Mouse (Mus musculus) embryonic facial prominence, embryonic 13.5 days (tissue): ENCODE measurements around the gene Arsa. TPM values are rescaled to one million over a fixed set of nuclear protein-coding genes. Genes with fewer than 3 reads are reported as not detected.
A peak's percentile ranks its signal among the peaks of the same experiment; 100 is the strongest.

Source experiments
- ATAC-seq: fragments of 200-750 bp; cut with Nextera tagmentation; 2 replicates; pipeline ENCODE4 v1.8.0; 2017; ENCODE audit warnings: low read depth; ENCODE audit not compliant: insufficient number of reproducible peaks, insufficient read depth, low FRiP score, low TSS enrichment
- H3K27ac ChIP-seq: fragments of 300-500 bp; sonication (generic); 2 replicates; pipeline ENCODE4 v1.5.1; 2015; ENCODE audit warnings: moderate library complexity, mild to moderate bottlenecking, inconsistent platforms
- H3K27me3 ChIP-seq: fragments of 300-500 bp; sonication (generic); 2 replicates; pipeline ENCODE4 v1.6.1; 2015; ENCODE audit warnings: mild to moderate bottlenecking, inconsistent platforms
- H3K36me3 ChIP-seq: fragments of 300-500 bp; sonication (generic); 2 replicates; pipeline ENCODE4 v1.6.1; 2015; ENCODE audit warnings: mild to moderate bottlenecking, inconsistent platforms
- H3K4me1 ChIP-seq: fragments of 300-500 bp; sonication (generic); 2 replicates; pipeline ENCODE4 v1.6.1; 2015; ENCODE audit warnings: inconsistent platforms
- H3K4me2 ChIP-seq: fragments of 300-500 bp; sonication (generic); 2 replicates; pipeline ENCODE4 v1.6.1; 2015; ENCODE audit warnings: moderate library complexity, mild to moderate bottlenecking, inconsistent platforms
- H3K4me3 ChIP-seq: fragments of 300-500 bp; sonication (generic); 2 replicates; pipeline ENCODE4 v1.5.1; 2015; ENCODE audit warnings: mild to moderate bottlenecking, inconsistent platforms
- H3K9ac ChIP-seq: fragments of 300-500 bp; sonication (generic); 2 replicates; pipeline ENCODE4 v1.6.1; 2015; ENCODE audit warnings: mild to moderate bottlenecking, inconsistent platforms
- H3K9me3 ChIP-seq: fragments of 300-500 bp; sonication (generic); 2 replicates; pipeline ENCODE4 v1.6.1; 2016; ENCODE audit warnings: inconsistent platforms
- WGBS: fragments of 180-500 bp; shearing (Covaris S2); methylation state at CpG from one replicate; pipeline ENCODE4 v1.1.7; 2015; ENCODE audit warnings: mixed read lengths; 5-methylcytosine and 5-hydroxymethylcytosine counted together
- polyA plus RNA-seq: library from polyadenylated mRNA; unstranded; fragments of >200 nt; fragmentation: Nextera tagmentation; extraction: Ambion mirVana; gene quantifications from 2 replicates; pipeline ENCODE4 v1.2.1, GENCODE M21; 2015

Arsa gene
- polyA plus RNA-seq, 1 experiment from 2014 or later: 20.8 TPM

DNA sequence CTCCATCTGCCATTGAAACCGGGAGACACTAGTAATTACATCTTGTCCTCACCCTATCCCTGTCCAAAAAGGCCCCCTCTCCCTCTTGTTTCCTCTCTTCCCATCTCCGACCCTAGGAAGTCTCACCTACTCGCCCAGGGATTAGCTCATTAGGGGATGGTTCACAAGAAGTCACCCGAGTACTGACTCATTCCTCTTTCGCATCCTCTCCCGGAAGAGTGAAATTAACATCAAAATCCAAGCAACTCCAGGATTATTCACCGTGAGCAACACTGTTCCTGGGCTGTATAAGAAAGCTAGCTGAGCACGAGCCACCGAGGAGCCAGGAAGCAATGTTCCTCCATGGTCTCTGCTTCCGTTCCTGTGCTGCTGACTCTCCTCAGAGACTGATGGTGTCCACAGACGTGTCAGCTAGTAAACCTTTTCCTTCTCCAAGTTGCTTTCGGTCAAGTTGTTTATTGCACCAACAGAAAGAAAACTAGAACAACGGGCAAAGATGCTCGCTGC is 11.4 kb upstream of the Arsa start:
- ATAC-seq: no peak
- H3K4me1 ChIP-seq: no peaks in the 10 kb centered on the region
- 56% methylated on average over 14 of the region's 14 CpGs for WGBS
- H3K9ac ChIP-seq: no peak overlapping the region
- no peak overlapping the region for H3K4me2 ChIP-seq
- H3K4me3 ChIP-seq: no peak overlapping the region
- H3K9me3 ChIP-seq: no peaks in the 10 kb centered on the region
- no peaks in the 10 kb centered on the region for H3K36me3 ChIP-seq
- H3K27me3 ChIP-seq: no peaks in the 10 kb centered on the region
- no peak overlapping the region for H3K27ac ChIP-seq

DNA sequence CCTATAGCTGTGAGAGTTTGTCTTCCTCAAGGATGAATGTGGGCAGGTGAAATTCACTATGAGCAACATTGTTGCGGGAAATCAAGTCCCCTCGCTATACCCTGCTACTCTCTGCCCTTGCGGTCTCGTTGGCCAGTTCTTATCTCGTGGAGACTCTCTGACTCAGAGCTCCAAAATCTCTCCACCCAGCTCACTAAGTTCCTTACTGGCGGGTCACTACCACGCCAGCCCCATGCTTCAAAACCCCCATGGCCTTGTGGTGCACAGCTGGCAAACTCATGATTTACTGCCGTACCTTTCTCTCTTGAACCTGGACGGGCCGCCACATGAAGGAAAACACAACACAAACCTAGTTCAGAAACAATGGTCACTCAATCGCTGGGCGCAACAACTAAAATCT is 11.0 kb upstream of the Arsa start:
- no peaks in the 10 kb centered on the region for H3K9me3 ChIP-seq
- WGBS: 86% methylated on average over 12 of the region's 12 CpGs
- H3K27me3 ChIP-seq: no peaks in the 10 kb centered on the region
- H3K4me1 ChIP-seq: no peaks in the 10 kb centered on the region
- ATAC-seq: no peak
- no peak overlapping the region for H3K27ac ChIP-seq
- H3K4me3 ChIP-seq: no peak overlapping the region
- H3K36me3 ChIP-seq: no peaks in the 10 kb centered on the region
- H3K9ac ChIP-seq: no peak overlapping the region
- no peak overlapping the region for H3K4me2 ChIP-seq

DNA sequence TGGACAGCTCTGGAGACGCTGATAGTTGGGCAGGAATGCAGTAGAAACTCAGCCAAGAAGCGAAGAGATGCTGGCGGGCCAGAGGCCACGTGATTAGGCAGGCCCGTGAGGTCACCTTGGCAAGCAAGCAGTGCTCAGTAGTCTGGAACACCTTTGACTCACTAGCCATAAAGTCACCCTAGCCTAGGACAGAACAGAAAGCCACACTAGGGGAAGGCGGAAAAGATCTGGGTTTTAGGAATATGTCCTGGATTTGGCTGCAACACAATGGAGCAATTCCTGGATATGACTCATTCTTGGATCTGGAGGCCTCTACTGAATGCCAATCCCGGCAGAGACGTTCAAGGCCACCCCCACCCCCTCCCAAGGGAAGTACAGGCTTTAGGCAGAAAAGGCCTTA is 3.4 kb upstream of the Arsa start:
- Histone ChIP-seq H3K4me1 (peaks cover 2% of the 10 kb centered on the region), H3K9ac (no peak overlapping the region), H3K9me3 (no peaks in the 10 kb centered on the region), H3K4me2 (no peak overlapping the region), H3K27me3 (no peaks in the 10 kb centered on the region; the same call in 1 of the 2 replicates), H3K27ac (no peak overlapping the region), H3K36me3 (no peaks in the 10 kb centered on the region), H3K4me3 (no peak overlapping the region)
- 82% methylated on average over 8 of the region's 8 CpGs for WGBS
- ATAC-seq: no peak

DNA sequence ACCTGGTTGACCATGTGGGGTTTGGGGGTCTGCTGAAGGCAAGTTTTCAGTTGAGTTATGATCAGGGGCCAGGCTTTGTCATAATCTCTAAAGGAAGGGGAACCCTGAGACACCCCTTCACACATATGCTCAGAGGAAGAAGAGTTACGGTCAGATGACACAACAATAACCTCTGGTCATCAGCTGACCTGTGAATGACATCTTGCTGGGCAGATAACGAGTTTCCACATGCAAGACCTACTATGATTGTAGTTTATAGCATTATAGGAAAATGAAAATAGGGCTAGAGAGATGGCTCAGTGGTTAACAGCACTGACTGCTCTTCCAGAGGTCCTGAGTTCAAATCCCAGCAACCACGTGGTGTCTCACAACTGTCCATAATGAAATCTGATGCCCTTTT is 1.4 kb upstream of the Arsa start:
- no peak overlapping the region for H3K9ac ChIP-seq
- H3K4me1 ChIP-seq: peaks cover 11% of the 10 kb centered on the region
- H3K36me3 ChIP-seq: no peaks in the 10 kb centered on the region
- ATAC-seq: no peak
- whole genome bisulfite sequencing: 87% methylated on average over 3 of the region's 3 CpGs
- no peaks in the 10 kb centered on the region; the same call in 1 of the 2 replicates for H3K27me3 ChIP-seq
- no peak overlapping the region for H3K27ac ChIP-seq
- no peak overlapping the region for H3K4me3 ChIP-seq
- no peak overlapping the region for H3K4me2 ChIP-seq
- H3K9me3 ChIP-seq: no peaks in the 10 kb centered on the region

DNA sequence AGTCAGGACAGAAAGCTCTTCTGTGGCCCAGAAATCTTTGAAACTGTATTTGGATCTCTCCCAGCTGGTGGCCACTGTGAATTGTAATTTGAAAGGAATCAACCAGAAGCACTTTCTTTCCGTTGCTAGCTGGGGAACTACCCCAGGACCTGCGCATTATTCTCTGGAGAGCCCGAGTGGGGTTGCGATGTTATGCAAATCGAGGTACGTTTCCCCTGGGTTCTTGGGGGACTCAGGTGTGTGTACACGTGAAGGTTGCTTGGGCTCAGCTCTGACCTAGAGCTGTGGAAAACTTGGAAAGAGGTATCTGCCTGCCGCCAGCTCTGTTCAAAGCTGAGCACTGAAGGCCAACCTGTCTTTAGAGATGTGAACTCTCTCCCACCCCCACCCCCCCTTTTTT is 581 bp upstream of the Arsa start:
- Histone ChIP-seq H3K27ac (no peak overlapping the region), H3K9ac (no peak overlapping the region), H3K27me3 (no peaks in the 10 kb centered on the region; the same call in 1 of the 2 replicates), H3K4me2 (no peak overlapping the region), H3K9me3 (no peaks in the 10 kb centered on the region), H3K4me3 (no peak overlapping the region), H3K4me1 (peaks cover 11% of the 10 kb centered on the region), H3K36me3 (no peaks in the 10 kb centered on the region)
- no peak for ATAC-seq
- 40% methylated on average over 8 of the region's 8 CpGs for WGBS

DNA sequence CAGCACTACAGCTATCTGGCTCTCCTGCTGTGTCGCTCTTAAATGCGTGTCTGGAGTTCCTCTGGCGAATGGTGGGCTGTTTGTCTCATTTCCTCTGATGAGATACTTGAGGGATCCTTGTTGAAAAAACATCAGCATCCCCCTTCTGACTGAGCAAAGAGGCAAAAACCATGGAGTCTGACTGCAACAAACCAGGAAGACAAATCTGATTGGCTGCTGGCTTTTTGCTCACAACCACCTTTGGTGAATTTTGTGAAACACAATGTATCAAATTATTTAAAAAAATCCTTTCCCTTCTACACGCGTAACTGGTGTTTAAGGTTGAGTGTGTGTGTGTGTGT is 780 bp downstream of the Arsa start:
- WGBS: 3% methylated on average over 5 of the region's 5 CpGs
- Histone ChIP-seq H3K4me1 (peaks cover 11% of the 10 kb centered on the region), H3K4me3 (peak overlapping the region; percentile 65), H3K27me3 (no peaks in the 10 kb centered on the region; the same call in 1 of the 2 replicates), H3K27ac (peak overlapping the region; percentile 80), H3K9ac (peak overlapping the region; percentile 78), H3K9me3 (no peaks in the 10 kb centered on the region), H3K4me2 (peak overlapping the region; percentile 82), H3K36me3 (no peaks in the 10 kb centered on the region)
- no peak for ATAC-seq

DNA sequence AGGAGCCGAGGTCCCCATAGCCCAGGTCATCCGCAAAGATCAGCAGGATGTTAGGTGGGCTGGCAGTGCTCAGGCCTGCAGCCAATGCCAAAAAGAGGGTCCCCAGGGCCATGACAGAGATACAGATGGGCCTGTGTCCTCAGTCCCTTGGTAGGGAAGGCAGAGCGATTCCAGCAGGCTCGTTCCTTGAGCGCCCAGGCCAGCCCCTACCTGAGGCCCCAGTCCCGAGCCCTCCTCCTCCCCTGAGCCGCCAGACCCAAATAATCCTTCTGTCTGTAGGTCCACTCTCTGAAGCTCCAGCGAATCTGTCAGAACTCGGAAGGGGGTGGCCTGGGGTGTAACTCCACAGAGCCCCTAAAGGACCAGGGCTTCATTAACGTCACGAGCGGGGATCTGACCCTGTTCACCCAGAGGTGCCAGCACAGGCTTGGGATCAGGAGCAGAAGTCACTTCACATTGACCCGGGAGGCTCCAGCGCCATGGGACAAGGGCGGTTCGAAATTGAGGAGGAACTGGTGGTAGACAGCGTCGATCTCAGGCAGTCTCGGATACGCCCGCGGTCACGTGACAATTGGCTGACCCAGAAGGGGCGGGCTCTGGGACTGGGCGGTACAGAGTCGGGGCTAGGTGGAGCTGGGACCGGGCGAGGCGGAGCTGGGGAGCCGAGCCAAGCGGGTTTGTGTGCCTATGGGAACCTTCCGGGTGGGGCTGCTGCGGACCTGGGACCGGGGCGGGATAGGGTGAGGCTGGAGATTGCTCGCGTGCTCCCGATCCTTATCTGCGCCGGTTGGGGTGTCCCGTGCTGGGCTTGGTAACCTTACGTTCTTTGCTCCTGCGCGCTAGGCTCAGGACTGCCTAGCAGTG is 1.4 kb downstream of the Arsa start:
- Histone ChIP-seq H3K4me1 (peaks cover 11% of the 10 kb centered on the region), H3K27ac (peak overlapping the region; percentile 80), H3K9me3 (no peaks in the 10 kb centered on the region), H3K9ac (peak overlapping the region; percentile 78), H3K27me3 (no peaks in the 10 kb centered on the region; the same call in 1 of the 2 replicates), H3K4me2 (peak overlapping the region; percentile 82), H3K4me3 (peak overlapping the region; percentile 65), H3K36me3 (no peaks in the 10 kb centered on the region)
- WGBS: 9% methylated on average over 44 of the region's 44 CpGs
- peak; percentile 96 for ATAC-seq

DNA sequence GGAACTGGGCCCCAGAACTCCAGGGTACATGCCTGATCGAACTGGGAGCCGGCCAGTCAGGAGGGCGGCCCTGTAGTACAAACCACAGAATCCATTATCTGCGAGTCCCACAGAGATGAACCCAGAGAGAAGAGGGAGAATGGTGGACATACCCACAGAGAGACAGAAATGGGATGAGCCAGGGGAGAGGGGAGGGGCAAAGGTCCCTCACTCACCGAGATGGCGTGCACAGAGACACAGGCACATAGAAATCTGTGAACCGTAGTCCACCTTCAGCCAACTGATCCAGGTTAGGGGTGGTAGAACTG is 2.0 kb downstream of the Arsa start:
- ATAC-seq: no peak
- Histone ChIP-seq H3K27ac (no peak overlapping the region), H3K36me3 (no peaks in the 10 kb centered on the region), H3K4me3 (peak overlapping the region; percentile 65), H3K4me2 (peak overlapping the region; percentile 82), H3K27me3 (no peaks in the 10 kb centered on the region; the same call in 1 of the 2 replicates), H3K9ac (peak overlapping the region; percentile 78), H3K9me3 (no peaks in the 10 kb centered on the region), H3K4me1 (peaks cover 11% of the 10 kb centered on the region)
- 83% methylated on average over 7 of the region's 7 CpGs for WGBS

DNA sequence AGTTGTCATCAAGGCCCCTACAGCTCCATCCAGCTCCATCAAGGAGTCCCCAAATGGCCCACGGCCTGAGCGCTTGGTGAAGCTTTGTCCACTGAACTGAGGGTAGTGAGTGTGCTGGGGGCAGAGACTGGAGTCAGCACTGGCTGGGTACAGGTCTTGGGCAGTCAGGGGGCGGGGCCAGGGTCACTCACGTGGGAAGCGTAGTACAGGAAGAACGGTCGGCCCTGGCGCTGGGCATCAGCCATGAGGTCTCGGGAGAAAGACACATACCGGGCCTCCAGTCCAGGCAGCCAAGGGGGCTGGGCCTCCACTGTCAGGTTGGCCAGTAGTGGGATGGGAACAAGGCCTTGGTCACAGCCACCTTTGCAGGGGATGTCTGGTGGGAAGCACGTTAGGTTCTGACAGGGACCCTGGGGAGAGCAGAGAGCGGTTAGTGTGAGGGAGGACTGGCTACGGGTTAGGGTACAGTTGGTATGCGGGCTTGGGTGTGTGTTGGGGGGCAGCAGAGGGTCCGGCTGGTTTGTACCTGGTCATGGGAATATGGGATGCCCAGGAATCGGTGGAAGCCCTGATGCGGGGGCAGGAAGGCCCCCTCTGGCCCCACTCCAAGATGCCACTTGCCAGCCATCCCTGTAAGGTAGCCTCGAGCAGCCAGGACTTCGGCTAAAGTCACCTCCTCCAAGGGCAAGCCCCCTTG is 2.5 kb downstream of the Arsa start:
- H3K4me2 ChIP-seq: peak overlapping the region; percentile 82
- no peaks in the 10 kb centered on the region for H3K9me3 ChIP-seq
- no peaks in the 10 kb centered on the region; the same call in 1 of the 2 replicates for H3K27me3 ChIP-seq
- H3K27ac ChIP-seq: no peak overlapping the region
- H3K4me1 ChIP-seq: peaks cover 11% of the 10 kb centered on the region
- H3K36me3 ChIP-seq: no peaks in the 10 kb centered on the region
- 92% methylated on average over 19 of the region's 19 CpGs for WGBS
- 0 out of 2 replicates have a peak overlapping the region, but pooled peaks have one; percentile 78 for H3K9ac ChIP-seq
- no peak overlapping the region for H3K4me3 ChIP-seq
- no peak for ATAC-seq

DNA sequence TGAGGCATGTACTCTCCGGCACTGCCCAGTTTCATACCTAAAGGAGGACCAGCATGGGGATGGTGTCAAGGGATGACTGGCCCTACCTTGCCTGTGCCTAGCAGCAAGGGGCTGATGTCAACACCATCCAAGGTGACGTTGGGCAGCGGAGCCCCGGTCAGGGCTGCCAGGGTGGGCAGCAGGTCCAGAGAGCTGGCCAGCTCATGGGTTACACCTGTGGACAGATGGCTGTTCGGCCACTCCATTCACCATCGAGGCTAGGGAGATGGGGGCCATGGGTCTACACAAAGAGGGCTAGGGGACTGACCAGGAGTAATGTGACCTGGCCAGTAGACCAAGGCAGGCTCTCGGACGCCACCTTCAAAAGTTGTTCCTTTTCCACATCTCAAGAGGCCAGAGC is 3.3 kb downstream of the Arsa start:
- Histone ChIP-seq H3K9me3 (no peaks in the 10 kb centered on the region), H3K4me1 (peaks cover 11% of the 10 kb centered on the region), H3K9ac (no peak overlapping the region), H3K4me3 (no peak overlapping the region), H3K36me3 (no peaks in the 10 kb centered on the region), H3K4me2 (no peak overlapping the region), H3K27me3 (no peaks in the 10 kb centered on the region; the same call in 1 of the 2 replicates), H3K27ac (no peak overlapping the region)
- WGBS: 96% methylated on average over 8 of the region's 8 CpGs
- ATAC-seq: no peak

DNA sequence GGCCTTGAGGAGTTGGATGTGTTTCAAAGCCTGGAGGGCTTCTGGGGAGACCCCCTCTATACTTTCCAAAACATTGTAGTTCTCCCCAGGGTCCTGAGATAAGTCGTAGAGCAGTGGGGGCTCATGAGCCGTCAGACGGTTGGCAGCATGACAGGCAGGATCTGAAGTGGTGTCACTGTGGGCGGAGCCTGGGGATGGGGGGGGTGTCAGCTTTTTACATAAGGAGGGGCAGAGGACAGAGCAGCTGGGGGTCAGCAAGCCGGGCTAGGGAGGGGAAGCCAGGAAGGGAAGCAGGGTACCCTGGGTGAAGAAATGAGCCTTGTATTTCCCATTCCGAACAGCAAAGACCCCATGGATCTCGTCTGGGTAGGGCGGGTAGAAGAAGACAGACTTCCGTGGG is 3.9 kb downstream of the Arsa start:
- no peak for ATAC-seq
- 85% methylated on average over 9 of the region's 9 CpGs for WGBS
- H3K4me3 ChIP-seq: no peak overlapping the region
- H3K27me3 ChIP-seq: no peaks in the 10 kb centered on the region; the same call in 1 of the 2 replicates
- no peak overlapping the region for H3K9ac ChIP-seq
- H3K27ac ChIP-seq: no peak overlapping the region
- H3K4me2 ChIP-seq: no peak overlapping the region
- H3K4me1 ChIP-seq: peaks cover 11% of the 10 kb centered on the region
- H3K36me3 ChIP-seq: no peaks in the 10 kb centered on the region
- no peaks in the 10 kb centered on the region for H3K9me3 ChIP-seq

DNA sequence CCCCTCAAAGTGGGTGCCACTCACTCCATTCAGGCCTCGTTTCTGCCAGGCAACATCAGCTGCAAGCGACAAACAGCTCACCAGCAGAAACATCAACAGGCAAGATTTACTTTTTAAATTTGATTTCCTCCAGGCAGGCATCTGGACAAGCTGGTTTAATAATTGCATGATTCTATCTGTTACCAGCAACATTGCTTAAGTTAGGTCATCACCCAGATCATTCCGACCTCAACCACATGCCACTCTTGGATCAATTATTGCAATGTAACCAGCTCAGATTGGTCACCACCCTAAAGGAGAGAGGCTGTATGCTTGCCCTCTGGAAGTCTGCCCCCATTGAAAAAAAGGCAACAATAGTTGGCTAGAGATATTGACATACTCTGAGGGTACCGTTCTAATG is 5.7 kb downstream of the Arsa start:
- H3K27me3 ChIP-seq: no peaks in the 10 kb centered on the region
- no peak overlapping the region for H3K4me3 ChIP-seq
- H3K9ac ChIP-seq: no peak overlapping the region
- H3K4me2 ChIP-seq: no peak overlapping the region
- H3K36me3 ChIP-seq: no peaks in the 10 kb centered on the region
- H3K27ac ChIP-seq: no peak overlapping the region
- ATAC-seq: no peak
- 86% methylated on average over 4 of the region's 4 CpGs for WGBS
- peaks cover 11% of the 10 kb centered on the region for H3K4me1 ChIP-seq
- H3K9me3 ChIP-seq: no peaks in the 10 kb centered on the region
